Mouse (Mus musculus): ENCODE data around the gene Fam71a. TPM values are rescaled to one million over a fixed set of nuclear protein-coding genes. Genes with fewer than 3 reads are reported as not detected.

The Fam71a gene
- total and polyA plus RNA-seq, 3 experiments, result not detected

DNA sequence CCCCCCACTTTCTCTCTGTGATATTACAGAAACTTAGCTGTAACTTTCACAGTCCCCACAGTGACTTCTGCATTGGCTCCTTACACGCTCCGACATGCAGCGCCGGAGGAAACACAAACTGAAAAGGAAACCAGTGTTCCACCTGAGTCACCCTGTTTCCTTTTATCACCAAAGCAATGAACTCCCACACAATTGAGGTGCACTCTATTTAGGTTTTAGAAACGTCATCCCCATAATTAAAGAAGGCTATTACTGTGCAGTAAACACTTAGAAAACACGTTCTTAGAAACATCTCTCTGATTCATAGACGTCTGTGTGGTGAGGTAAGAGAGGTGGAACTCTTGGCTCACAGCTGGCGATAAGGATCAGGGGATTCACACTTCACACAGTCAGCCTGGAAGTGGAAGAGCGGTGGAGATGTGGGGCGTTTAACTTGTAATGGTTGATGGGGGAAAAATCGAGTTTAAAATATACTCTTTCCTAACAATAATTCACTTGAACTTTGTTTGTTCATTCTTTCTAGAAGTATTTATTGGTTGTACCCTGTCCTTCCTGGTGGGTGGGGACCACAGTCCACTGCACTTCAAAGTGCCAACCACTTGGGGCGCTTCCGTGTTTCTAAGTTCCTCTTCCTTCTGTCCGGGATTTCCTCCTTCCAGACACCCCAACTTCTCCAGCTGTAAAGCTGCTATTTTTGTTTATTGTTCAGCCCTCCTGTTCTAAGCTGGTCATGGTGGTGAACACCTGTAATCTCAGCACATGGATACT is 29.2 kb upstream of the Fam71a start (continued):
- peak; percentile 88 for TF ChIP-seq ETS1 (conservative IDR thresholded peaks at IDR 0.05; ENCODE audit: low read depth, low read length)
- TF ChIP-seq NRF1 (IDR thresholded peaks at IDR 0.05; ENCODE audit: low read depth, low read length), result no peak
- TF ChIP-seq MEF2A (IDR thresholded peaks at IDR 0.05; ENCODE audit: borderline replicate concordance, low read depth, low read length), result peak; percentile 92
- TF ChIP-seq SMC3 (IDR thresholded peaks at IDR 0.05; ENCODE audit: low read depth, low read length), result no peak; the same call in 1 of the 2 replicates
- 0 out of 2 replicates have a peak, but pooled peaks have one; percentile 9 for TF ChIP-seq JUND (conservative IDR thresholded peaks at IDR 0.05; ENCODE audit: low read depth, low read length)
- TF ChIP-seq TBP (conservative IDR thresholded peaks at IDR 0.05; ENCODE audit: low read depth, low read length), result 0 out of 2 replicates have a peak, but pooled peaks have one; percentile 8
- no peak for TF ChIP-seq UBTF (IDR thresholded peaks at IDR 0.05; ENCODE audit: low read depth, low read length)
- 0 out of 2 replicates have a peak, but pooled peaks have one; percentile 25 for TF ChIP-seq JUN (IDR thresholded peaks at IDR 0.05; ENCODE audit: insufficient read depth, low read depth, low read length)
- 0 out of 2 replicates have a peak, but pooled peaks have one; percentile 71 for TF ChIP-seq TCF12 (IDR thresholded peaks at IDR 0.05; ENCODE audit: low read depth, low read length)
- TF ChIP-seq ZMIZ1 (IDR thresholded peaks at IDR 0.05; ENCODE audit: low read depth, low read length), result no peak
- TF ChIP-seq MAX (IDR thresholded peaks at IDR 0.05; ENCODE audit: low read length), result 0 out of 2 replicates have a peak, but pooled peaks have one; percentile 24
- no peak; the same call in 1 of the 2 replicates for TF ChIP-seq RCOR1 (conservative IDR thresholded peaks at IDR 0.05; ENCODE audit: low read depth, low read length)
- TF ChIP-seq MAZ (IDR thresholded peaks at IDR 0.05; ENCODE audit: low read depth, low read length), result peak; percentile 91
- peak; percentile 44; the same call in 1 of the 2 replicates for TF ChIP-seq SIN3A (IDR thresholded peaks at IDR 0.05; ENCODE audit: low read length)

DNA sequence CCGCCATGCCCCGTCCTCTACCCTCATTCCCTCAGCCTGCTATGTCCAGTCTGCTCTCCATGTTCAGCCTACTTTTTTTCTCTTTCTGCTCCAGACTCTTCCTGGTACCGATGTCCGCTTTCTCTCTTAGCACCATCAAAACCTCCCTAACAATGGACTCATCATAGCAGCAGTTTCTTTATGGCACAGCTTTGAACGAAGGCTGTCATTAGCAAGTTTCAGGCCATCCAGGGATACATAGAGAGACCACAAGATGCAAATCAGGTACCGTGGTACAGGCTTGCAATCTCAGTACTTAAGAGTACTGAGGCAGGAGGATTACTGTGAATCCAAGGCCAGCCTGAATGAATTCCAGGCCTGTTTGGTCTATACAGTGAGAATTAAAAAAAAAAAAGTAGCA is 28.1 kb upstream of the Fam71a start:
- Histone ChIP-seq H3K4me2 (ENCODE audit: insufficient read depth, low read depth, poor library complexity, severe bottlenecking) (peak overlapping the region; percentile 76), H3K9ac (ENCODE audit: insufficient read depth, low read depth) (peak overlapping the region; percentile 16), H3K27me3 (replicated peaks) (peaks cover 4% of the 10 kb centered on the region), H3K27ac (ENCODE audit: insufficient read depth, low read depth) (peak overlapping the region; percentile 53), H3K36me3 (replicated peaks in 1 of 2; ENCODE audit: control insufficient read depth in 1 of 2, insufficient read depth in 1 of 2, low read length in 1 of 2) (no peaks in the 10 kb centered on the region), H3K79me2 (replicated peaks; ENCODE audit: control insufficient read depth, extremely low read depth, insufficient read depth, poor library complexity, severe bottlenecking) (no peaks in the 10 kb centered on the region), H3K4me3 (replicated peaks in 1 of 3; ENCODE audit: low read depth in 2 of 3, low read length in 2 of 3, poor library complexity in 1 of 3) (peak overlapping the region in 1 of 3 experiments; percentile 14), H3K9me3 (replicated peaks; ENCODE audit: low read length) (no peaks in the 10 kb centered on the region), H3K4me1 (ENCODE audit: control insufficient read depth in 1 of 2, insufficient read depth in 2 of 2) (peaks cover 31 to 72% of the 10 kb centered on the region in 2 experiments)
- DNase-seq (ENCODE audit: extremely low read depth), result peak; percentile 71
- TF ChIP-seq MXI1 (IDR thresholded peaks at IDR 0.05; ENCODE audit: low read depth, low read length) (no peak), IRF4 (IDR thresholded peaks at IDR 0.05; ENCODE audit: low read depth, low read length) (peak; percentile 71), ZKSCAN1 (IDR thresholded peaks at IDR 0.05; ENCODE audit: borderline replicate concordance, low read depth, low read length) (no peak), GABPA (IDR thresholded peaks at IDR 0.05; ENCODE audit: insufficient replicate concordance, low read depth, low read length) (no peak), MAFK (IDR thresholded peaks at IDR 0.05; ENCODE audit: insufficient replicate concordance, low read length) (no peak), EP300 (IDR thresholded peaks at IDR 0.05; ENCODE audit: low read length) (peak; percentile 57; the same call in 1 of the 2 replicates), NELFE (IDR thresholded peaks at IDR 0.05; ENCODE audit: low read depth, low read length) (no peak), MAX (IDR thresholded peaks at IDR 0.05; ENCODE audit: low read length) (peak; percentile 25; the same call in 1 of the 2 replicates), ELF1 (IDR thresholded peaks at IDR 0.05; ENCODE audit: low read depth, low read length) (peak; percentile 30; the same call in 1 of the 2 replicates), ZNF384 (IDR thresholded peaks at IDR 0.05; ENCODE audit: low read depth, low read length) (no peak), ZMIZ1 (IDR thresholded peaks at IDR 0.05; ENCODE audit: low read depth, low read length) (no peak), CHD1 (IDR thresholded peaks at IDR 0.05; ENCODE audit: low read depth, low read length) (no peak), USF1 (IDR thresholded peaks at IDR 0.05; ENCODE audit: low read depth, low read length) (no peak), SIN3A (IDR thresholded peaks at IDR 0.05; ENCODE audit: low read length) (peak; percentile 50), ETS1 (conservative IDR thresholded peaks at IDR 0.05; ENCODE audit: low read depth, low read length) (peak; percentile 36; the same call in 1 of the 2 replicates), USF2 (conservative IDR thresholded peaks at IDR 0.05; ENCODE audit: low read depth, low read length) (no peak), PAX5 (IDR thresholded peaks at IDR 0.05; ENCODE audit: low read length) (no peak), KAT2A (IDR thresholded peaks at IDR 0.05; ENCODE audit: insufficient replicate concordance, low read length) (no peak), TBP (conservative IDR thresholded peaks at IDR 0.05; ENCODE audit: low read depth, low read length) (no peak), MEF2A (IDR thresholded peaks at IDR 0.05; ENCODE audit: borderline replicate concordance, low read depth, low read length) (0 out of 2 replicates have a peak, but pooled peaks have one; percentile 32), CHD2 (IDR thresholded peaks at IDR 0.05; ENCODE audit: low read length) (no peak), POLR2A (IDR thresholded peaks at IDR 0.05; ENCODE audit: low read depth, low read length) (no peak), BHLHE40 (IDR thresholded peaks at IDR 0.05; ENCODE audit: low read depth, low read length) (peak; percentile 45; the same call in 1 of the 2 replicates), E2F4 (IDR thresholded peaks at IDR 0.05; ENCODE audit: insufficient replicate concordance, low read depth, low read length) (no peak), ZC3H11A (IDR thresholded peaks at IDR 0.05; ENCODE audit: low read depth, low read length) (no peak)
- dilution Hi-C loops (cut with MboI; ENCODE audit: extremely low pct_ligation_motif_present, extremely low pct_unique_long_range_greater_than_20kb, low sequenced_read_pairs), result no loop called here
- in situ Hi-C loops (cut with MboI; ENCODE audit: low pct_ligation_motif_present, low pct_unique_long_range_greater_than_20kb, low sequenced_read_pairs), result no loop called here

Data from CH12.LX (cell line).